Mouse (Mus musculus): ENCODE measurements around the gene Dph6.

GRCm38 (mm10) chr2:114540416-114540815 is 114.3 kb downstream of the Dph6 start:
- TF ChIP-seq GATA1 (IDR thresholded peaks at IDR 0.05; ENCODE audit: borderline replicate concordance, low read length) (no peak), FLI1 (IDR thresholded peaks at IDR 0.05; ENCODE audit: low read length) (no peak)

Data from megakaryocyte, embryonic 14.5 days (primary cell).